Mouse (Mus musculus) forebrain, embryonic 16.5 days (tissue): ENCODE data around the gene Rtp1. TPM values are rescaled to one million over a fixed set of nuclear protein-coding genes. Genes with fewer than 3 reads are reported as not detected.

Experiments
- ATAC-seq: fragments of 200-750 bp; cut with Nextera tagmentation; 2 replicates; pipeline ENCODE4 v1.8.0; 2017; ENCODE audit warnings: mild to moderate bottlenecking, moderate library complexity
- H3K27ac ChIP-seq: fragments of 300-500 bp; sonication (generic); 2 replicates; pipeline ENCODE4 v1.5.1; 2014; ENCODE audit warnings: low read length, control low read depth
- H3K27me3 ChIP-seq: fragments of 300-500 bp; sonication (generic); replicated peaks from 2 replicates; pipeline ENCODE4 v1.6.1; 2014; ENCODE audit warnings: low read length; ENCODE audit not compliant: control insufficient read depth, insufficient read depth
- H3K36me3 ChIP-seq: fragments of 300-500 bp; sonication (generic); 2 replicates; pipeline ENCODE4 v1.6.1; 2014; ENCODE audit not compliant: control insufficient read depth, insufficient read depth
- H3K4me1 ChIP-seq: fragments of 300-500 bp; sonication (generic); replicated peaks from 2 replicates; pipeline ENCODE4 v1.6.1; 2014; ENCODE audit warnings: low read length; ENCODE audit not compliant: control insufficient read depth, insufficient read depth
- H3K4me2 ChIP-seq: fragments of 300-500 bp; sonication (generic); 2 replicates; pipeline ENCODE4 v1.6.1; 2014; ENCODE audit warnings: mild to moderate bottlenecking, low read length, control low read depth
- H3K4me3 ChIP-seq: fragments of 300-500 bp; sonication (generic); replicated peaks from 2 replicates; pipeline ENCODE4 v1.5.1; 2014; ENCODE audit warnings: mild to moderate bottlenecking, low read length, control low read depth
- H3K9ac ChIP-seq: fragments of 300-500 bp; sonication (generic); replicated peaks from 2 replicates; pipeline ENCODE4 v1.6.1; 2014; ENCODE audit warnings: low read depth, low read length, control low read depth
- H3K9me3 ChIP-seq: fragments of 300-500 bp; sonication (generic); 2 replicates; pipeline ENCODE4 v1.6.1; 2016; ENCODE audit warnings: low read length; ENCODE audit not compliant: control insufficient read depth
- WGBS: fragments of 180-500 bp; shearing (Covaris S2); extraction: QIAGEN DNeasy Blood & Tissue Kit; methylation state at CpG from one replicate; pipeline ENCODE4 v1.1.7; 2014; 5-methylcytosine and 5-hydroxymethylcytosine counted together
- polyA plus RNA-seq: library from polyadenylated mRNA; unstranded; fragments of >200 nt; fragmentation: Nextera tagmentation; extraction: Ambion mirVana; gene quantifications from 2 replicates; pipeline ENCODE4 v1.2.1, GENCODE M21; 2015

Rtp1 gene
- polyA plus RNA-seq, 1 experiment from 2014 or later: not detected

DNA sequence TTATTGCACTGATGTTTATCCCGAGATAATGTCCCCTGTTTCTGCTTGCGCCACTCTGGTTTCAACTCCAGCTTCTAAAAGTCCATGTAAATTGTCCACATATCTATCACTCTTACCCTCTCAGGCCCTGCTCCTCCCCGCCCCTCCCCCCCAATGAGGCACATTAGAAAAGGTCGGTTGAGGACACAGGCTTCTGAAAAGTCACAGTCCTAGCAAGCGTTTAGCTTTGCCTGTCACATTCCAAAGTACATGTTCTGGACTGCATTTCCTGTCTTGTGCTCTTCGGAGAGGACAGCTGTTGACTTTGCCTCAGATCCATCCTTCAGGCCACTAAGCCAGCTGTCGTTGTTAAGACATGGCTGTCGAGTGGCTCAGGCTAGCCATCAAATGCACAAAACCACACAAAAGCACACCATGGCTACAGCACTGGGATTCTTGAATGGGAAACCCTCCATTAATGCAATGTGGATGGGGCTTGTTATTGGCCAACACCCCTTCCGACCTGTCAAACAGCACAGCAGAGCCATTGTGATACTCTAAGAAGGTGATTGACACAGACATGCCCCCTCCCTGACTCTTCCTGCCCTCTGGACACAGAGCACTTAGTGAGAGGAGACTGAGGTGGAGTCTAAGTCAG lies 12.2 kb upstream of the Rtp1 start:
- H3K4me1 ChIP-seq: no peaks in the 10 kb centered on the region
- no peak overlapping the region for H3K27ac ChIP-seq
- 55% methylated on average over 9 of the region's 9 CpGs for WGBS
- no peaks in the 10 kb centered on the region for H3K9me3 ChIP-seq
- H3K4me3 ChIP-seq: no peak overlapping the region
- H3K9ac ChIP-seq: no peak overlapping the region
- ATAC-seq: no peak
- H3K27me3 ChIP-seq: no peaks in the 10 kb centered on the region
- no peaks in the 10 kb centered on the region for H3K36me3 ChIP-seq
- peak overlapping the region; percentile 2; the same call in 1 of the 2 replicates for H3K4me2 ChIP-seq

DNA sequence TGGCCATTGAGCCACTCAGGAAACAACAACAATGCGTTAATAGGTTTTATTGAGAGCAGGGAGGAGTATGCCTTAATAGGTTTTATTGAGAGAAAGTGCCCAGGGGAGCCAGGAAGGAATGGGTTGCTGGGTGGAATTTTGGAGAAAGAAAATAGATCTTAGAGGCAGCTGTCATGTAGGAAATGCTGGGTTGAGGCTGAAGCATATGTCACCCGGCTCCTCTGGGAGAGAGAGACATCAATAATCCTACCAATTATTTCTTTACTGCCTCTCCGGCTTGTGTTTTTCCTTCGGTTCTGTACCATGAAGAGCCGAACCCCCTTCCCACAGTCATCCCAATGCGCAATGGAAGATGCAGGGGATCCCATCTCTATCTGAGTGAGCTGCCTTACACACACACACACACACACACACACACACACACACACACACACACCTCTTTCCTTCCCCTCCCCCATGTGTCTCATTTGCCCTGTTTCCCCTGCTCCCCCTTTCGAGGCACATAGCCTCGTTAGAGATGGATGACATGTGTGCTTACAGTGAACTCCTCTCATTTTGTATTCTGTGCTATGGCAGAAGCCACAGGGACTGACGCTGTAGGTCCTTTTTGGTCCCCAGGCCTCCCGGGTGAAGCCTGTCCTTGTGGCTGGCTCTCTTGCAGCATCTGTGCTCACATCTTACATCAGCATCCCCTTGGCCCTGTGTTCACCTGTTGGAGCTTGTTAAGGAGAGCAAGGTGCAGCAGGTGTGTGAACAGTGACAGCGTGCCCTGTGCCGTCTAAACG lies 11.3 kb upstream of the Rtp1 start:
- H3K36me3 ChIP-seq: no peaks in the 10 kb centered on the region
- no peak overlapping the region for H3K9ac ChIP-seq
- no peak overlapping the region for H3K27ac ChIP-seq
- H3K4me1 ChIP-seq: no peaks in the 10 kb centered on the region
- no peaks in the 10 kb centered on the region for H3K27me3 ChIP-seq
- 47% methylated on average over 13 of the region's 13 CpGs for WGBS
- no peaks in the 10 kb centered on the region for H3K9me3 ChIP-seq
- no peak for ATAC-seq
- no peak overlapping the region for H3K4me2 ChIP-seq
- no peak overlapping the region for H3K4me3 ChIP-seq

DNA sequence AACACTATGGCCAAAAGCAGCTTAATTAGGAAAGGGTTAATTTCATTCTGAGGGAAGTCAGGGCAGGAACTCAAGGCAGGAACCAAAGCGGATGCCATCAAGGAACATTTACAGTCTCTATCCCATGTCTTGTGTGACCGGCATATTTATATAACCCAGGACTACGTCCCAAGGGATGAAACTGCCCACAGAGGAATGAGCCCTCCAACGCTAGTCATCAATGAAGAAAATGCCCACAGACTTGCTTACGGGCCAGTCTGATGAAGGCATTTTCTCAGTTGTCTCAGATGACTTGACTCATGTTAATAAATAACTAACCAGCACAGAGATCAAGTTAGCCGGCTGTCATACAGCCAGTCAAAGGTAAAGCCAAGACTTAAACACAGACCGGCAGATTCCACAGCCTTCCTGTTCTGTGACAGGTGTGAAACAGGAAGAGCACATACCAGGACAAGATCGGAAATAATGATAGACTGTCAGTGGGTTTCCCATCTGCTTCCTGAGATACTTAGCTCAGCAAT lies 9.3 kb upstream of the Rtp1 start:
- no peak for ATAC-seq

DNA sequence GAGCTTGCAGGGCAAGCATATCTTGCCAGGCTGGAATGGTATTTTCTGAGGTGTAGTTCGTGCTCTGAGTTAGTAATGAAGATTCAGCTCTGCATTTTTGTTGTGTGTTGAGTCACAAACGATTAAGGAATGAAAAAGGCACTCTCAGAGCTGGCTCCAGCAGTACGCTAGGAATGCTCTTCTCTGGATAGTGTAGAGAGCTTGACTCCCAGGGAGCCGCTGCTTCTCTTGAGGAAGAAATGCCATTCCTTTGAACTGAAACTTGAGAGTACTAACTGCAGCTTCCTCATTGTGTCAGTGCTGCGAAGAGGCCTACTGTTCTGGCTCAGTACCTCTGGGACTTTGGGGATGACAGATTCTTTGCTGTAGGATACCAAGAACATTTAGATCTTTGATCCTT lies 5.1 kb upstream of the Rtp1 start:
- WGBS: 73% methylated on average over 5 of the region's 5 CpGs
- Histone ChIP-seq H3K4me2 (no peak overlapping the region), H3K27me3 (no peaks in the 10 kb centered on the region), H3K4me1 (no peaks in the 10 kb centered on the region), H3K9me3 (no peaks in the 10 kb centered on the region), H3K27ac (no peak overlapping the region), H3K4me3 (no peak overlapping the region), H3K9ac (no peak overlapping the region), H3K36me3 (no peaks in the 10 kb centered on the region)
- ATAC-seq: no peak

More for the DNA sequence above, 9.3 kb upstream of the Rtp1 start:
- H3K4me1 ChIP-seq: no peaks in the 10 kb centered on the region
- no peaks in the 10 kb centered on the region for H3K9me3 ChIP-seq
- 93% methylated on average over 8 of the region's 8 CpGs for WGBS
- no peak overlapping the region for H3K27ac ChIP-seq
- H3K4me2 ChIP-seq: no peak overlapping the region
- no peaks in the 10 kb centered on the region for H3K27me3 ChIP-seq
- H3K9ac ChIP-seq: no peak overlapping the region
- H3K4me3 ChIP-seq: no peak overlapping the region
- H3K36me3 ChIP-seq: no peaks in the 10 kb centered on the region

DNA sequence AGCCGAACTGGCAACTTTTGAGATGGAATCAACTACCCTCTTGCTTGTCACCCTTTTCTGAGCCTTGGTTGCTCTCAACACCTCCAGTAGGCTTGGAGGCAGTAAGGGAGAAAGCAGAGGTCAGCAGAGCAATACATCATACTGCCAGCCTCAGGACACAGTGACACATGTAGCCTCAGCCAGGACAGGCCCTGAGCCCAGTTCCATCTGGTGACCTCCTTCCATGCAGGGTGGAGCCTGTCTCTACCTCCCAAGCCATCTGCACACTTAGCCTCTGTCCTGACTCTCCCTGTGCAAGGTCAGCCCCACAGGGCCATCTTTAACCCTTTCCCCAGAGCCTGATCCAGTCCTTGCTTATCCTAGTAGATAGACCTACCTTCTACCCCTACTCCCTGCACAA lies 1.2 kb upstream of the Rtp1 start:
- H3K27ac ChIP-seq: no peak overlapping the region
- no peaks in the 10 kb centered on the region for H3K9me3 ChIP-seq
- H3K27me3 ChIP-seq: no peaks in the 10 kb centered on the region
- H3K36me3 ChIP-seq: no peaks in the 10 kb centered on the region
- WGBS: 95% methylated on average over 1 of the region's 1 CpGs
- H3K4me3 ChIP-seq: no peak overlapping the region
- no peak overlapping the region for H3K4me2 ChIP-seq
- no peaks in the 10 kb centered on the region for H3K4me1 ChIP-seq
- no peak overlapping the region for H3K9ac ChIP-seq
- no peak for ATAC-seq

DNA sequence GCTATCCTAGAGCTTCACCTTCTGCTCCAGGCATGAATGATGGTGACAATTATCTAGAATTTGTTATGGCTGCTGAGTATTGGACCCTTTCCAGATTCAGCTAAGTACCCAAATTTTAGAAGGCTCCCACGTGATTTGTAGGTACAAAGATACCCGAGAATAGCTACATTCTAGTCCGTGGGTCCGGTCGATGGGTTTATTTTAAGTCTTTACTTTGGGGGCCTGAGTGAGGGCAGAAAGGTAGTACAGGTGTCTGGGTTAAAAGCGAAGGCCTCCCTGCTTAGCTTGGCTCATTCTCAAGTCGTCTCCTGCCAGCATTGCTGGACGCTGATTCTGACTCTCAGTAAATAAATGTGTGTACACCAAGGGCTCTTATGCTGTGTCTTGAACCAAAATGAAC lies 1.1 kb downstream of the Rtp1 start:
- Histone ChIP-seq H3K9ac (no peak overlapping the region), H3K4me3 (no peak overlapping the region), H3K36me3 (no peaks in the 10 kb centered on the region), H3K4me2 (no peak overlapping the region), H3K27me3 (no peaks in the 10 kb centered on the region), H3K4me1 (no peaks in the 10 kb centered on the region), H3K9me3 (no peaks in the 10 kb centered on the region), H3K27ac (no peak overlapping the region)
- no peak for ATAC-seq
- 82% methylated on average over 8 of the region's 8 CpGs for WGBS

DNA sequence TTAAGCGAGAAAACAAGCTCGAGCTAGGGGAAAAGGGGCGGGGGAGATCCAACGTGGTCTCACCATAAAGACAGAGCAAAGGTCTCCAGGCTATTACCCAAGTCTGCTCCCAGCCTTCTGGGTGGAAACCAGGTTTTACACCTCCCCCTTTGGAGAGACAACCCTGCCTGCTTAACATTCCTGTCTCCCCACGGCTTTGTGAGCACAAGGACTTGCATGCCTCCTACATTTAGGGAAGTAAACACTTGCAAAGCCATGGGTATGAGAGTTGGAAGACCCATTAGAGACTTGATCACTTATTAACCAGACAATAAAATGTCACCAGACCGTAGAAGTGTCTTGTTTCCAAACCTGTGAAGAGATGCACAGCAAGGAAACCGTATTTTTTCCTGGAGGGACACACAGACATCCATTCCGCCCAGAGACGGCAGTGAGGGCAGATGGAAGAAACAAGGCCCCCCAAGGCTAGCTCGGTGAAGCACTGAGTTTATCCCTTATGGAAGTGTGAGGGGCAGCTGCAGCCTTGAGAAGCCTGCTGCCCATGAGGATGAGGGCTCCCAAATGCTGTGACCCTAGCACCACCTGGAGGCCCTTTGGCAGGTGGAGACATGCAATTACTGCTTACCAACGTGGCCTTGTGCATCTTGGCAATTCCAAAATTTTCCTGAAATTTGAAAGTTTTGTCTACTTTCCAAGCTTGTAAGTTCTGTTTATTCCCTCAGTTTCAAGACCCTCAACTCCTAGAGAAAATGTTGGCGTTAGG lies 8.7 kb downstream of the Rtp1 start:
- H3K4me3 ChIP-seq: no peak overlapping the region
- no peak overlapping the region for H3K4me2 ChIP-seq
- no peak for ATAC-seq
- no peaks in the 10 kb centered on the region for H3K4me1 ChIP-seq
- no peaks in the 10 kb centered on the region for H3K27me3 ChIP-seq
- 80% methylated on average over 12 of the region's 12 CpGs for WGBS
- H3K9me3 ChIP-seq: no peaks in the 10 kb centered on the region
- H3K9ac ChIP-seq: no peak overlapping the region
- no peaks in the 10 kb centered on the region for H3K36me3 ChIP-seq
- no peak overlapping the region for H3K27ac ChIP-seq

DNA sequence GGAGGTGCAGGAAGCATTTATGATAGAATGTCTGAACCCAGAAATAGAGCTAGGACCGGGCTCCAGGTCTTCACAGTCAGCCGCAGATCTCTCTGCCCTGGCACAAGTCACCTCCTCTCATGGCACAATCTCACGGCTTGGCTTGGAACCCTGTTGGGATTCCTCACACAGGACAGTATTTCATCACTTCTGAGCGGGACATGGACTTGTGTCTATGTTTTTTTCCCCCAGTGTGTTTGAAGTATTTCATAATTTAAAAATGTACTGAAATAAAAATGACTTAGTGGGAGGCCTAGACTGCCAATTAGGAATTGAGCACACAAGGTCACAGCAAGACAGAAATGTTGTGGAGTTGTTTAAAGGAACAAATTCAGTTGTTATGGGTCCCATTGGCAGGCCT lies 15.3 kb downstream of the Rtp1 start:
- 89% methylated on average over 4 of the region's 4 CpGs for WGBS
- no peak overlapping the region for H3K4me2 ChIP-seq
- no peak overlapping the region for H3K27ac ChIP-seq
- H3K9ac ChIP-seq: no peak overlapping the region
- no peaks in the 10 kb centered on the region for H3K4me1 ChIP-seq
- no peak for ATAC-seq
- H3K27me3 ChIP-seq: no peaks in the 10 kb centered on the region
- H3K9me3 ChIP-seq: no peaks in the 10 kb centered on the region
- H3K36me3 ChIP-seq: no peaks in the 10 kb centered on the region
- no peak overlapping the region for H3K4me3 ChIP-seq

DNA sequence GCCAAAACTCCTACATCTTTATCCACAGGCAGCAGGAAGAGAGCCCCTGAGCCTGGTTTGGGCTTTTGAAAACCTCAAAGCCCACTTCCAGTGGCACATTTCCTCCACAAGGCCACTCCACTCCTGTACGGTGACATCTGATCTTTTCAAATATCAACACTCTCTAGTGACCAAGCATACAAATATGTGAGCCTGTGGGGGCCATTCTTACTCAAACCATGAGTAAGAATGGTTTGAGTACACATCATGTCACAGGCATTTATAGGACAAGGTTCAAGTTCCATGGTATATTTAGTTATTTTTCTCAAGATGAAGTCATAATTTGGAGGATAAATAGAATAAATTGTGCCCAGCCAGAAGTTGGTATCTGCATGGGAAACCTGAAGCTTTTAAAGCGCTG lies 21.0 kb downstream of the Rtp1 start:
- H3K4me2 ChIP-seq: no peak overlapping the region
- H3K4me3 ChIP-seq: no peak overlapping the region
- no peaks in the 10 kb centered on the region for H3K36me3 ChIP-seq
- no peaks in the 10 kb centered on the region for H3K27me3 ChIP-seq
- H3K27ac ChIP-seq: no peak overlapping the region
- no peak for ATAC-seq
- 93% methylated on average over 2 of the region's 2 CpGs for WGBS
- no peak overlapping the region for H3K9ac ChIP-seq
- H3K9me3 ChIP-seq: no peaks in the 10 kb centered on the region
- no peaks in the 10 kb centered on the region for H3K4me1 ChIP-seq
